Mouse (Mus musculus): ENCODE results near the gene Gpr108.

The Gpr108 gene

GRCm38 (mm10) chr17:57243650-57244370 is 4.4 kb downstream of the Gpr108 start:
- no peak for DNase-seq

GRCm38 (mm10) chr17:57237181-57237580 is 11.1 kb downstream of the Gpr108 start:
- DNase-seq, result no peak

- DNase-seq, result no peak
These were observed 12.4 kb downstream of the Gpr108 start for GRCm38 (mm10) chr17:57235803-57236202.

GRCm38 (mm10) chr17:57234254-57234928 is 13.9 kb downstream of the Gpr108 start:
- peak; percentile 73 for DNase-seq

GRCm38 (mm10) chr17:57233038-57233437 is 15.2 kb downstream of the Gpr108 start:
- DNase-seq, result peak; percentile 91

- DNase-seq, result no peak
These were observed 16.0 kb downstream of the Gpr108 start for GRCm38 (mm10) chr17:57232200-57232599.

- DNase-seq, result peak; percentile 47
These were observed 16.9 kb downstream of the Gpr108 start for GRCm38 (mm10) chr17:57231321-57231771.

- DNase-seq, result peak; percentile 69
These were observed 17.5 kb downstream of the Gpr108 start for GRCm38 (mm10) chr17:57230728-57231125.

- DNase-seq, result no peak
These were observed 18.2 kb downstream of the Gpr108 start for GRCm38 (mm10) chr17:57229851-57230727.

- no peak for DNase-seq
These were observed 19.4 kb downstream of the Gpr108 start for GRCm38 (mm10) chr17:57228873-57229272.

- peak; percentile 61 for DNase-seq
These were observed 20.2 kb downstream of the Gpr108 start, which contains the start of gene C3 for GRCm38 (mm10) chr17:57228014-57228413. Gene C3, minus strand, starts transcription at chr17:57228136.

- no peak for DNase-seq
These were observed 20.8 kb downstream of the Gpr108 start for GRCm38 (mm10) chr17:57227468-57227867.

GRCm38 (mm10) chr17:57223313-57223712 is 24.9 kb downstream of the Gpr108 start:
- no peak for DNase-seq

- no peak for DNase-seq
These were observed 26.3 kb downstream of the Gpr108 start for GRCm38 (mm10) chr17:57221911-57222310.

GRCm38 (mm10) chr17:57219884-57220207 is 28.4 kb downstream of the Gpr108 start:
- peak; percentile 76 for DNase-seq

GRCm38 (mm10) chr17:57219167-57219883 is 28.9 kb downstream of the Gpr108 start:
- DNase-seq, result peak; percentile 82

GRCm38 (mm10) chr17:57218335-57218900 is 29.8 kb downstream of the Gpr108 start:
- DNase-seq, result no peak

- peak; percentile 33 for DNase-seq
These were observed 33.4 kb downstream of the Gpr108 start for GRCm38 (mm10) chr17:57214676-57215387.

GRCm38 (mm10) chr17:57211501-57211900 is 36.7 kb downstream of the Gpr108 start:
- DNase-seq, result no peak

GRCm38 (mm10) chr17:57209330-57209729 is 38.9 kb downstream of the Gpr108 start:
- DNase-seq, result peak; percentile 32

GRCm38 (mm10) chr17:57207938-57208337 is 40.3 kb downstream of the Gpr108 start:
- DNase-seq, result peak; percentile 80

Data from kidney, adult 9 months (tissue).